Mouse (Mus musculus): ENCODE data around the gene Satb2. TPM values are rescaled to one million over a fixed set of nuclear protein-coding genes. Genes with fewer than 3 reads are reported as not detected.

Satb2 gene
- polyA plus RNA-seq, 1 experiment = 0.16 TPM

- Histone ChIP-seq H3K27me3 (ENCODE audit: control insufficient read depth, insufficient read depth, low read length) (peaks cover 11% of the 10 kb centered on the region; the same call in 1 of the 2 replicates), H3K4me3 (ENCODE audit: control insufficient read depth, insufficient read depth, low read length) (no peak overlapping the region), H3K36me3 (ENCODE audit: control insufficient read depth, insufficient read depth, low read length) (no peaks in the 10 kb centered on the region), H3K4me1 (replicated peaks; ENCODE audit: control insufficient read depth, insufficient read depth, low read length) (peaks cover 9% of the 10 kb centered on the region), H3K27ac (ENCODE audit: control insufficient read depth, insufficient read depth, low read length) (no peak overlapping the region)
- WGBS = 3% methylated on average over 29 of the region's 29 CpGs
- TF ChIP-seq POLR2A (IDR thresholded peaks at IDR 0.05; ENCODE audit: control insufficient read depth, extremely low read depth, insufficient read depth, low read length, poor library complexity) (no peak), CTCF (IDR thresholded peaks at IDR 0.05; ENCODE audit: borderline replicate concordance, control insufficient read depth, extremely low read depth, insufficient read depth, low read length, poor library complexity) (no peak)
- no peak for DNase-seq
Measured at GRCm38 (mm10) chr1:56971441-56971861, 7.0 kb downstream of the Satb2 start.

GRCm38 (mm10) chr1:56970740-56971141 is 7.7 kb downstream of the Satb2 start:
- no peak overlapping the region for H3K4me3 ChIP-seq (ENCODE audit: control insufficient read depth, insufficient read depth, low read length)
- no peak for DNase-seq
- H3K36me3 ChIP-seq (ENCODE audit: control insufficient read depth, insufficient read depth, low read length) = no peaks in the 10 kb centered on the region
- H3K27me3 ChIP-seq (ENCODE audit: control insufficient read depth, insufficient read depth, low read length) = peaks cover 6% of the 10 kb centered on the region; the same call in 1 of the 2 replicates
- 2% methylated on average over 27 of the region's 27 CpGs for WGBS
- H3K27ac ChIP-seq (ENCODE audit: control insufficient read depth, insufficient read depth, low read length) = no peak overlapping the region
- TF ChIP-seq CTCF (IDR thresholded peaks at IDR 0.05; ENCODE audit: borderline replicate concordance, control insufficient read depth, extremely low read depth, insufficient read depth, low read length, poor library complexity) (no peak), POLR2A (IDR thresholded peaks at IDR 0.05; ENCODE audit: control insufficient read depth, extremely low read depth, insufficient read depth, low read length, poor library complexity) (no peak)
- peaks cover 9% of the 10 kb centered on the region for H3K4me1 ChIP-seq (replicated peaks; ENCODE audit: control insufficient read depth, insufficient read depth, low read length)

- DNase-seq = no peak
- H3K36me3 ChIP-seq (ENCODE audit: control insufficient read depth, insufficient read depth, low read length) = no peaks in the 10 kb centered on the region
- H3K27ac ChIP-seq (ENCODE audit: control insufficient read depth, insufficient read depth, low read length) = no peak overlapping the region
- H3K4me3 ChIP-seq (ENCODE audit: control insufficient read depth, insufficient read depth, low read length) = no peak overlapping the region
- TF ChIP-seq CTCF (IDR thresholded peaks at IDR 0.05; ENCODE audit: borderline replicate concordance, control insufficient read depth, extremely low read depth, insufficient read depth, low read length, poor library complexity) (no peak), POLR2A (IDR thresholded peaks at IDR 0.05; ENCODE audit: control insufficient read depth, extremely low read depth, insufficient read depth, low read length, poor library complexity) (no peak)
- WGBS = 5% methylated on average over 47 of the region's 47 CpGs
- H3K27me3 ChIP-seq (ENCODE audit: control insufficient read depth, insufficient read depth, low read length) = peaks cover 6% of the 10 kb centered on the region; the same call in 1 of the 2 replicates
- peaks cover 9% of the 10 kb centered on the region for H3K4me1 ChIP-seq (replicated peaks; ENCODE audit: control insufficient read depth, insufficient read depth, low read length)
Measured at GRCm38 (mm10) chr1:56969364-56970360, 8.8 kb downstream of the Satb2 start.

GRCm38 (mm10) chr1:56965879-56966579 is 12.4 kb downstream of the Satb2 start:
- Histone ChIP-seq H3K4me1 (replicated peaks; ENCODE audit: control insufficient read depth, insufficient read depth, low read length) (no peaks in the 10 kb centered on the region), H3K27me3 (ENCODE audit: control insufficient read depth, insufficient read depth, low read length) (peaks cover 6% of the 10 kb centered on the region; the same call in 1 of the 2 replicates), H3K27ac (ENCODE audit: control insufficient read depth, insufficient read depth, low read length) (no peak overlapping the region), H3K36me3 (ENCODE audit: control insufficient read depth, insufficient read depth, low read length) (no peaks in the 10 kb centered on the region), H3K4me3 (ENCODE audit: control insufficient read depth, insufficient read depth, low read length) (no peak overlapping the region)
- DNase-seq = no peak
- no peak for TF ChIP-seq POLR2A (IDR thresholded peaks at IDR 0.05; ENCODE audit: control insufficient read depth, extremely low read depth, insufficient read depth, low read length, poor library complexity)
- no peak for TF ChIP-seq CTCF (IDR thresholded peaks at IDR 0.05; ENCODE audit: borderline replicate concordance, control insufficient read depth, extremely low read depth, insufficient read depth, low read length, poor library complexity)
- WGBS = 88% methylated on average over 3 of the region's 3 CpGs

- DNase-seq = no peak
- TF ChIP-seq CTCF (IDR thresholded peaks at IDR 0.05; ENCODE audit: borderline replicate concordance, control insufficient read depth, extremely low read depth, insufficient read depth, low read length, poor library complexity) (no peak), POLR2A (IDR thresholded peaks at IDR 0.05; ENCODE audit: control insufficient read depth, extremely low read depth, insufficient read depth, low read length, poor library complexity) (no peak)
- no peaks in the 10 kb centered on the region for H3K4me1 ChIP-seq (replicated peaks; ENCODE audit: control insufficient read depth, insufficient read depth, low read length)
- 95% methylated on average over 7 of the region's 7 CpGs for WGBS
- H3K27me3 ChIP-seq (ENCODE audit: control insufficient read depth, insufficient read depth, low read length) = peaks cover 1% of the 10 kb centered on the region; the same call in 1 of the 2 replicates
- no peaks in the 10 kb centered on the region for H3K36me3 ChIP-seq (ENCODE audit: control insufficient read depth, insufficient read depth, low read length)
- H3K27ac ChIP-seq (ENCODE audit: control insufficient read depth, insufficient read depth, low read length) = no peak overlapping the region
- H3K4me3 ChIP-seq (ENCODE audit: control insufficient read depth, insufficient read depth, low read length) = no peak overlapping the region
Measured at GRCm38 (mm10) chr1:56964493-56964892, 14.0 kb downstream of the Satb2 start.

- TF ChIP-seq POLR2A (IDR thresholded peaks at IDR 0.05; ENCODE audit: control insufficient read depth, extremely low read depth, insufficient read depth, low read length, poor library complexity) (no peak), CTCF (IDR thresholded peaks at IDR 0.05; ENCODE audit: borderline replicate concordance, control insufficient read depth, extremely low read depth, insufficient read depth, low read length, poor library complexity) (no peak)
- no peak overlapping the region for H3K27ac ChIP-seq (ENCODE audit: control insufficient read depth, insufficient read depth, low read length)
- WGBS = 57% methylated on average over 4 of the region's 4 CpGs
- no peaks in the 10 kb centered on the region for H3K4me1 ChIP-seq (replicated peaks; ENCODE audit: control insufficient read depth, insufficient read depth, low read length)
- no peak for DNase-seq
- H3K36me3 ChIP-seq (ENCODE audit: control insufficient read depth, insufficient read depth, low read length) = no peaks in the 10 kb centered on the region
- H3K4me3 ChIP-seq (ENCODE audit: control insufficient read depth, insufficient read depth, low read length) = no peak overlapping the region
- H3K27me3 ChIP-seq (ENCODE audit: control insufficient read depth, insufficient read depth, low read length) = no peaks in the 10 kb centered on the region
Measured at GRCm38 (mm10) chr1:56963291-56963690, 15.2 kb downstream of the Satb2 start.
